Mouse (Mus musculus): ENCODE data around the gene Nkx3-2. TPM values are rescaled to one million over a fixed set of nuclear protein-coding genes. Genes with fewer than 3 reads are reported as not detected.

Nkx3-2 gene
- polyA plus RNA-seq, 2 experiments: 5.7 to 10.4 TPM

DNA sequence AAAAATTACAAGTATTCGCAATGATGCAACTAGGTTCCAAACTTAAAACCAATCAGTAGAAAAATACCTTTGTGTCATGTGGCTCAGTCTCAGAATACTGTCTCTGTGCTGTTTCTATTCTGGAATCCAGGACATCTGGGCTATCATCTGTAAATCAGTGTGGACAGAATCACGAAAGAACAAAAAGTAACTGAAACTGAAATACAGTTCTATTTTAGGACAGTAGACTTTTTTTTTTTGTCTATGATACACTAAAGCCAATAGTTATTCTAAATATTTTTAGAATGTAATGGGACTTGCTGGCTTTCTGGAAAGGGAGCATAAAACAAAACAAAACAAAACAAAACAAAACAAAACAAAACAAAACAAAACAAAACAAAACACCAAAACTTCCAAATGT lies 40.8 kb upstream of the Nkx3-2 start:
- 97% methylated on average over 2 of the region's 2 CpGs for WGBS
- ATAC-seq (ENCODE audit: low FRiP score, low read depth) (no peak), DNase-seq (ENCODE audit: low spot score) (no peak)
- Histone ChIP-seq H3K36me3 (ENCODE audit: control insufficient read depth, insufficient read depth, low read length) (peaks cover 71% of the 10 kb centered on the region), H3K27ac (replicated peaks; ENCODE audit: low read depth, low read length) (no peak overlapping the region), H3K27me3 (ENCODE audit: control insufficient read depth, insufficient read depth, low read length) (no peaks in the 10 kb centered on the region), H3K4me2 (replicated peaks; ENCODE audit: low read depth, low read length, severe bottlenecking) (no peak overlapping the region), H3K4me3 (replicated peaks; ENCODE audit: low read length) (no peak overlapping the region), H3K4me1 (ENCODE audit: control insufficient read depth, insufficient read depth, low read length) (no peaks in the 10 kb centered on the region), H3K9me3 (ENCODE audit: control insufficient read depth, low read length) (no peaks in the 10 kb centered on the region), H3K9ac (ENCODE audit: low read depth, low read length, severe bottlenecking) (no peak overlapping the region)
- TF ChIP-seq POLR2A (IDR thresholded peaks at IDR 0.05; ENCODE audit: borderline replicate concordance, extremely low read depth, insufficient read depth, insufficient read length): no peak

- ATAC-seq (ENCODE audit: low FRiP score, low read depth): no peak
- DNase-seq (ENCODE audit: low spot score): no peak
- TF ChIP-seq POLR2A (IDR thresholded peaks at IDR 0.05; ENCODE audit: borderline replicate concordance, extremely low read depth, insufficient read depth, insufficient read length): no peak
- 63% methylated on average over 2 of the region's 2 CpGs for WGBS
- H3K9me3 ChIP-seq (ENCODE audit: control insufficient read depth, low read length): no peaks in the 10 kb centered on the region
- no peaks in the 10 kb centered on the region for H3K4me1 ChIP-seq (ENCODE audit: control insufficient read depth, insufficient read depth, low read length)
- no peaks in the 10 kb centered on the region for H3K27me3 ChIP-seq (ENCODE audit: control insufficient read depth, insufficient read depth, low read length)
- H3K36me3 ChIP-seq (ENCODE audit: control insufficient read depth, insufficient read depth, low read length): peaks cover 70% of the 10 kb centered on the region
- H3K27ac ChIP-seq (replicated peaks; ENCODE audit: low read depth, low read length): no peak overlapping the region
- H3K4me2 ChIP-seq (replicated peaks; ENCODE audit: low read depth, low read length, severe bottlenecking): no peak overlapping the region
- H3K9ac ChIP-seq (ENCODE audit: low read depth, low read length, severe bottlenecking): no peak overlapping the region
- H3K4me3 ChIP-seq (replicated peaks; ENCODE audit: low read length): no peak overlapping the region
These were observed 40.3 kb upstream of the Nkx3-2 start for GRCm38 (mm10) chr5:41804643-41805042.

GRCm38 (mm10) chr5:41801622-41802021 lies 37.3 kb upstream of the Nkx3-2 start:
- TF ChIP-seq POLR2A (IDR thresholded peaks at IDR 0.05; ENCODE audit: borderline replicate concordance, extremely low read depth, insufficient read depth, insufficient read length): no peak
- no peak for DNase-seq (ENCODE audit: low spot score)
- Histone ChIP-seq H3K27me3 (ENCODE audit: control insufficient read depth, insufficient read depth, low read length) (no peaks in the 10 kb centered on the region), H3K4me1 (ENCODE audit: control insufficient read depth, insufficient read depth, low read length) (no peaks in the 10 kb centered on the region), H3K4me2 (replicated peaks; ENCODE audit: low read depth, low read length, severe bottlenecking) (no peak overlapping the region), H3K9me3 (ENCODE audit: control insufficient read depth, low read length) (no peaks in the 10 kb centered on the region), H3K27ac (replicated peaks; ENCODE audit: low read depth, low read length) (no peak overlapping the region), H3K9ac (ENCODE audit: low read depth, low read length, severe bottlenecking) (no peak overlapping the region), H3K4me3 (replicated peaks; ENCODE audit: low read length) (no peak overlapping the region), H3K36me3 (ENCODE audit: control insufficient read depth, insufficient read depth, low read length) (peaks cover 60% of the 10 kb centered on the region)
- ATAC-seq (ENCODE audit: low FRiP score, low read depth): no peak
- 94% methylated on average over 2 of the region's 2 CpGs for WGBS

DNA sequence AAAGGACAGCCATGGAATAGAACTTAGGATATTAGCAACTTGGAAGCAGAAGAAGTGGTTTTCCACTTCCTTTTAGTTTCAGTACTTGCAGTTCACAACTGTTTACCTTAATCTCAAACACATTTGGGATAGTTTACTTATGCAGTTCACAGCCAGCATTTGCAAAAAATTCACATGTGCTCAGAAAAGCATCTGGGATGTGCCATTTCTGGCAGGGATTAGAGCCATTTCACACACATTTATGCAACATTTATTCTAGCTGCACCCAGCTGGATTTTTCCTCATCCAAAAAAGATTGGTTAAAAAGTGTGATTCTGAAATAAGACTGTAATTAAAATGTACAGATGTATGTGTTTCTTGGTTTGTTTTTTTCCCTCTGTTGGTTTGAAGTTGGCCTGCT lies 30.1 kb upstream of the Nkx3-2 start:
- no peak for DNase-seq (ENCODE audit: low spot score)
- Histone ChIP-seq H3K27me3 (ENCODE audit: control insufficient read depth, insufficient read depth, low read length) (no peaks in the 10 kb centered on the region), H3K4me2 (replicated peaks; ENCODE audit: low read depth, low read length, severe bottlenecking) (no peak overlapping the region), H3K9me3 (ENCODE audit: control insufficient read depth, low read length) (no peaks in the 10 kb centered on the region), H3K4me3 (replicated peaks; ENCODE audit: low read length) (no peak overlapping the region), H3K9ac (ENCODE audit: low read depth, low read length, severe bottlenecking) (no peak overlapping the region), H3K36me3 (ENCODE audit: control insufficient read depth, insufficient read depth, low read length) (peaks cover 74% of the 10 kb centered on the region), H3K27ac (replicated peaks; ENCODE audit: low read depth, low read length) (no peak overlapping the region), H3K4me1 (ENCODE audit: control insufficient read depth, insufficient read depth, low read length) (no peaks in the 10 kb centered on the region)
- no peak for TF ChIP-seq POLR2A (IDR thresholded peaks at IDR 0.05; ENCODE audit: borderline replicate concordance, extremely low read depth, insufficient read depth, insufficient read length)
- ATAC-seq (ENCODE audit: low FRiP score, low read depth): no peak

DNA sequence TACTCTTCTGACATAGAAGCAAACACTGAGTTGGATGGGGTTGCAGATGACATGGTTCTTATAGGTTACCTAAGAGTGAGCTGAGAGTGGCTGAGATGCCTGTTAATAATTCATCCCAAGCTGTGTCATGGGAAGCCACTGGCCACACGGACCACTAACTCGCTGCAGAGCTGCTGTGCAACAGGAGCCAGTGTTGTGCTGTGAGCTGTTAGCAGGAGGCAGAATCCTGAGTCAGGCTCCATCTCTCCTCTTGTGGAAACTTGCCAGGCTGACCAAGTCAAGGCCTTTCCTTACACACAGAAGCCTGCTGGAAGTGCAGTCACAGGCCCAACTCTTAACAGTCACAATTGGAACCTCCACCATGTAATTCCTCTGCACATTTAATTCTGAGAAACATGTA lies 26.2 kb upstream of the Nkx3-2 start:
- H3K27me3 ChIP-seq (ENCODE audit: control insufficient read depth, insufficient read depth, low read length): no peaks in the 10 kb centered on the region
- TF ChIP-seq POLR2A (IDR thresholded peaks at IDR 0.05; ENCODE audit: borderline replicate concordance, extremely low read depth, insufficient read depth, insufficient read length): no peak
- H3K4me1 ChIP-seq (ENCODE audit: control insufficient read depth, insufficient read depth, low read length): no peaks in the 10 kb centered on the region
- H3K36me3 ChIP-seq (ENCODE audit: control insufficient read depth, insufficient read depth, low read length): peaks cover 84% of the 10 kb centered on the region
- H3K27ac ChIP-seq (replicated peaks; ENCODE audit: low read depth, low read length): no peak overlapping the region
- no peak overlapping the region for H3K9ac ChIP-seq (ENCODE audit: low read depth, low read length, severe bottlenecking)
- ATAC-seq (ENCODE audit: low FRiP score, low read depth): no peak
- WGBS: 95% methylated on average over 2 of the region's 2 CpGs
- no peak overlapping the region for H3K4me2 ChIP-seq (replicated peaks; ENCODE audit: low read depth, low read length, severe bottlenecking)
- no peaks in the 10 kb centered on the region for H3K9me3 ChIP-seq (ENCODE audit: control insufficient read depth, low read length)
- no peak overlapping the region for H3K4me3 ChIP-seq (replicated peaks; ENCODE audit: low read length)
- no peak for DNase-seq (ENCODE audit: low spot score)

DNA sequence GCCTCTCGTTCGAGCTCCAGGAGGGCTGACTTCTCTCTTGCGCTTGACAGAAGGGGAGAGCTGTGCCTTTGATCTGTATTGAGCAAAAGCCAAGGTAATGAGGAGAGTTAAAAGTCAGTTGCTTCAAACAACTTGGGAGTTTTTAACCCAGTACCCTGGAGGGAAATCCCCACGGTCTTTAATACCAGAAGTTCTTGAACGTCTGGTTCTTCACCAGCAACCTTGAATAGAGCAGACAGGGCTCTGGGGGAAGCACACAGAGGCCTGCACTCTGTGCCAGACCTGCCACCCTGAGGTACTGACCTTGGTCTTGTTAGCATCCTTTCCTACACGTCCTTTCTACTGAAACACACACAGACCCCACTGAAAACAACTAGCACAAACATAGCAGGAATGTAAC lies 24.6 kb upstream of the Nkx3-2 start:
- Histone ChIP-seq H3K4me3 (replicated peaks; ENCODE audit: low read length) (no peak overlapping the region), H3K36me3 (ENCODE audit: control insufficient read depth, insufficient read depth, low read length) (peaks cover 74% of the 10 kb centered on the region), H3K4me2 (replicated peaks; ENCODE audit: low read depth, low read length, severe bottlenecking) (no peak overlapping the region), H3K27ac (replicated peaks; ENCODE audit: low read depth, low read length) (no peak overlapping the region), H3K9me3 (ENCODE audit: control insufficient read depth, low read length) (no peaks in the 10 kb centered on the region), H3K27me3 (ENCODE audit: control insufficient read depth, insufficient read depth, low read length) (no peaks in the 10 kb centered on the region), H3K9ac (ENCODE audit: low read depth, low read length, severe bottlenecking) (no peak overlapping the region), H3K4me1 (ENCODE audit: control insufficient read depth, insufficient read depth, low read length) (no peaks in the 10 kb centered on the region)
- WGBS: 56% methylated on average over 6 of the region's 6 CpGs
- ATAC-seq (ENCODE audit: low FRiP score, low read depth): no peak
- no peak for DNase-seq (ENCODE audit: low spot score)
- TF ChIP-seq POLR2A (IDR thresholded peaks at IDR 0.05; ENCODE audit: borderline replicate concordance, extremely low read depth, insufficient read depth, insufficient read length): no peak

Data from limb, embryonic 14.5 days (tissue).